Mouse (Mus musculus): Measurements from ENCODE around the gene Mpp2. TPM values are rescaled to one million over a fixed set of nuclear protein-coding genes. Genes with fewer than 3 reads are reported as not detected.

Mpp2 gene
- polyA plus RNA-seq, 1 experiment from 2014 or later, result 3.9 TPM

- Histone ChIP-seq H3K36me3 (ENCODE audit: insufficient read depth, low read length) (no peaks in the 10 kb centered on the region), H3K4me2 (replicated peaks; ENCODE audit: low read depth, low read length) (no peak overlapping the region), H3K4me1 (ENCODE audit: insufficient read depth, low read depth, low read length) (no peaks in the 10 kb centered on the region), H3K27me3 (replicated peaks; ENCODE audit: insufficient read depth, low read length) (no peaks in the 10 kb centered on the region), H3K27ac (ENCODE audit: low read length) (no peak overlapping the region), H3K4me3 (ENCODE audit: low read depth, low read length) (no peak overlapping the region), H3K9ac (replicated peaks; ENCODE audit: low read depth) (no peak overlapping the region), H3K9me3 (ENCODE audit: low read length) (no peaks in the 10 kb centered on the region)
- DNase-seq (ENCODE audit: low spot score), result no peak
- ATAC-seq, result no peak
- TF ChIP-seq EP300 (IDR thresholded peaks at IDR 0.05), result no peak
- TF ChIP-seq CTCF (IDR thresholded peaks at IDR 0.05), result no peak
- 61% methylated on average over 5 of the region's 5 CpGs for WGBS
Measured at GRCm38 (mm10) chr11:102035456-102035960, 52.8 kb downstream of the Mpp2 start.

- Histone ChIP-seq H3K9me3 (ENCODE audit: low read length) (no peaks in the 10 kb centered on the region), H3K27ac (ENCODE audit: low read length) (no peak overlapping the region), H3K4me2 (replicated peaks; ENCODE audit: low read depth, low read length) (no peak overlapping the region), H3K9ac (replicated peaks; ENCODE audit: low read depth) (no peak overlapping the region), H3K4me1 (ENCODE audit: insufficient read depth, low read depth, low read length) (no peaks in the 10 kb centered on the region), H3K4me3 (ENCODE audit: low read depth, low read length) (no peak overlapping the region), H3K36me3 (ENCODE audit: insufficient read depth, low read length) (no peaks in the 10 kb centered on the region), H3K27me3 (replicated peaks; ENCODE audit: insufficient read depth, low read length) (no peaks in the 10 kb centered on the region)
- DNase-seq (ENCODE audit: low spot score), result no peak
- no peak for ATAC-seq
- WGBS, result 66% methylated on average over 8 of the region's 8 CpGs
- TF ChIP-seq EP300 (IDR thresholded peaks at IDR 0.05), result no peak
- no peak for TF ChIP-seq CTCF (IDR thresholded peaks at IDR 0.05)
Measured at GRCm38 (mm10) chr11:102034887-102035286, 53.4 kb downstream of the Mpp2 start.

- TF ChIP-seq EP300 (IDR thresholded peaks at IDR 0.05), result no peak
- TF ChIP-seq CTCF (IDR thresholded peaks at IDR 0.05), result no peak
- Histone ChIP-seq H3K9ac (replicated peaks; ENCODE audit: low read depth) (no peak overlapping the region), H3K27ac (ENCODE audit: low read length) (no peak overlapping the region), H3K4me2 (replicated peaks; ENCODE audit: low read depth, low read length) (no peak overlapping the region), H3K36me3 (ENCODE audit: insufficient read depth, low read length) (no peaks in the 10 kb centered on the region), H3K4me3 (ENCODE audit: low read depth, low read length) (no peak overlapping the region), H3K9me3 (ENCODE audit: low read length) (no peaks in the 10 kb centered on the region), H3K4me1 (ENCODE audit: insufficient read depth, low read depth, low read length) (no peaks in the 10 kb centered on the region), H3K27me3 (replicated peaks; ENCODE audit: insufficient read depth, low read length) (no peaks in the 10 kb centered on the region)
- DNase-seq (ENCODE audit: low spot score), result no peak
- ATAC-seq, result no peak
- 85% methylated on average over 12 of the region's 12 CpGs for WGBS
Measured at GRCm38 (mm10) chr11:102033055-102033591, 55.2 kb downstream of the Mpp2 start.

GRCm38 (mm10) chr11:102031149-102031548 lies 57.2 kb downstream of the Mpp2 start:
- 61% methylated on average over 7 of the region's 7 CpGs for WGBS

GRCm38 (mm10) chr11:102029966-102030365 lies 58.3 kb downstream of the Mpp2 start:
- Histone ChIP-seq H3K9me3 (ENCODE audit: low read length) (no peaks in the 10 kb centered on the region), H3K27me3 (replicated peaks; ENCODE audit: insufficient read depth, low read length) (no peaks in the 10 kb centered on the region), H3K4me3 (ENCODE audit: low read depth, low read length) (no peak overlapping the region), H3K4me1 (ENCODE audit: insufficient read depth, low read depth, low read length) (no peaks in the 10 kb centered on the region), H3K27ac (ENCODE audit: low read length) (no peak overlapping the region), H3K36me3 (ENCODE audit: insufficient read depth, low read length) (no peaks in the 10 kb centered on the region), H3K9ac (replicated peaks; ENCODE audit: low read depth) (no peak overlapping the region), H3K4me2 (replicated peaks; ENCODE audit: low read depth, low read length) (no peak overlapping the region)
- WGBS, result 35% methylated on average over 7 of the region's 7 CpGs
- DNase-seq (ENCODE audit: low spot score), result no peak
- no peak for TF ChIP-seq EP300 (IDR thresholded peaks at IDR 0.05)
- peak; percentile 33 for TF ChIP-seq CTCF (IDR thresholded peaks at IDR 0.05)
- ATAC-seq, result no peak

More at GRCm38 (mm10) chr11:102031149-102031548, 57.2 kb downstream of the Mpp2 start:
- DNase-seq (ENCODE audit: low spot score) (no peak), ATAC-seq (no peak)
- H3K9me3 ChIP-seq (ENCODE audit: low read length), result no peaks in the 10 kb centered on the region
- no peak overlapping the region for H3K4me3 ChIP-seq (ENCODE audit: low read depth, low read length)
- H3K4me2 ChIP-seq (replicated peaks; ENCODE audit: low read depth, low read length), result no peak overlapping the region
- H3K9ac ChIP-seq (replicated peaks; ENCODE audit: low read depth), result no peak overlapping the region
- no peaks in the 10 kb centered on the region for H3K27me3 ChIP-seq (replicated peaks; ENCODE audit: insufficient read depth, low read length)
- no peak overlapping the region for H3K27ac ChIP-seq (ENCODE audit: low read length)
- TF ChIP-seq EP300 (IDR thresholded peaks at IDR 0.05), result no peak
- no peaks in the 10 kb centered on the region for H3K4me1 ChIP-seq (ENCODE audit: insufficient read depth, low read depth, low read length)
- no peaks in the 10 kb centered on the region for H3K36me3 ChIP-seq (ENCODE audit: insufficient read depth, low read length)

- 75% methylated on average over 4 of the region's 4 CpGs for WGBS
- no peaks in the 10 kb centered on the region for H3K36me3 ChIP-seq (ENCODE audit: insufficient read depth, low read length)
- H3K27ac ChIP-seq (ENCODE audit: low read length), result no peak overlapping the region
- ATAC-seq (no peak), DNase-seq (ENCODE audit: low spot score) (no peak)
- H3K27me3 ChIP-seq (replicated peaks; ENCODE audit: insufficient read depth, low read length), result no peaks in the 10 kb centered on the region
- no peaks in the 10 kb centered on the region for H3K9me3 ChIP-seq (ENCODE audit: low read length)
- TF ChIP-seq EP300 (IDR thresholded peaks at IDR 0.05) (no peak), CTCF (IDR thresholded peaks at IDR 0.05) (no peak)
- H3K4me1 ChIP-seq (ENCODE audit: insufficient read depth, low read depth, low read length), result no peaks in the 10 kb centered on the region
- no peak overlapping the region for H3K4me3 ChIP-seq (ENCODE audit: low read depth, low read length)
- no peak overlapping the region for H3K4me2 ChIP-seq (replicated peaks; ENCODE audit: low read depth, low read length)
- no peak overlapping the region for H3K9ac ChIP-seq (replicated peaks; ENCODE audit: low read depth)
Measured at GRCm38 (mm10) chr11:102029304-102029703, 59.0 kb downstream of the Mpp2 start.

Measured in lung, postnatal 0 days (tissue).